Mouse (Mus musculus) cerebellum, adult 2 months (tissue): ENCODE data around the gene Dapp1.

Source experiments
- CTCF ChIP-seq: fragments of 200-500 bp; IDR thresholded peaks from 2 replicates; pipeline ENCODE4 v1.5.1; 2011; ENCODE audit warnings: low read depth, mild to moderate bottlenecking, control low read depth, low read length, moderate library complexity, borderline replicate concordance; ENCODE audit not compliant: insufficient read depth
- POLR2A ChIP-seq: fragments of 200-500 bp; IDR thresholded peaks from 2 replicates; pipeline ENCODE4 v1.6.1; 2011; ENCODE audit warnings: low read length, control low read depth, borderline replicate concordance; ENCODE audit not compliant: insufficient read depth

GRCm38 (mm10) chr3:137935570-137936525 is 45.5 kb downstream of the Dapp1 start:
- TF ChIP-seq POLR2A (no peak), CTCF (no peak)
